10 mouse cellular contexts compared by ENCODE assay signal in the genomic region with DNA sequence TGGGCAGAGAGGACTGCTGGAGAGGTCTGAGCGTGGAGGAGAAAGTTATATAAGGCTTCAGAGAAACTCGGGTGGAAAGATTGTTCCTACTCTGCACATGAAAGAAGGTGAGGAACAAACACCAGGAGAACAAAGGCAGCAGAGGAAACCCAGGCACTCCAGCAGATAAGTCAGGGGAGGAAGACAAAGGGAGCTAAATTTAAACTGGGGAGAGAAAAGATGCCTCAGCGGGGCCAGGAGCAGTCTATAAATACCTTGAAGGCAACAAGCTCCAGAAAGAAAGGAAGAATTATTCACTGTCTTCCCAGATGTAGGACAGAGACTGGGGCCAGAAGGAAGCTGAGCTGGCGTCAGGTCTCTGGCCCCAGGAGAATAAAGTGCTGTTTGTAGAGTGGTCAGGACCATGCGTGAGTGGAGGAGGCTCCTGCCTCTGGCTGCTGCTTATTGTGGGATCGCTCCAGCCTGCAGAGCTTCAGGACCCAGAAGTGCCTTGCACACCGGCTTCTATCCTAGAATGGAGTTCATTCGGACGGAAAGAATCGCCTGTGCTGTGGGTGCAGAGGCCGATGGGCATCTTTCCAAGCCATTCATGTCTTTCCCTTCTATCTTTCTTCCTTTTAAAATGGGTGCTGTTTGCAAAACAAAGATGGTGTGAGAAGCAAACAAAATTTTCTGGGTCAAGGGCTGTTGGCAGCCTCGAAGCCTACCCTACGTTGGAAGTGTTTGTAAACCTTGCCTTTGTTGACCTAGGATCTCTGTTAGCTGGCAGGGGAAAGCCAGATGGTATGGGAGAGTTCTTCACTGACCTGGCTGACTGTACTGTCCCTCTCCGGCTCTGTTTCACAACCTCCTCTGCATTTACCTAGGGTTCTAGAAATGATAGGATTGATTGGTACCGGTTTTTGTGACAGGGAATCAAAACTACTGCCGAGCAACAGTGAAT. TPM values are rescaled to one million over a fixed set of nuclear protein-coding genes. Genes with fewer than 3 reads are reported as not detected.
DNase-seq lines count a peak whose midpoint lies in the region; ATAC-seq and TF ChIP-seq lines count a peak whose summit lies in the region.
"Had no signal": no experiment of that assay in that cellular context is flagged by ENCODE, and none has a peak within 500 bp of the region (broad histone marks: within the 10 kb centered on the region; RNA-seq: fewer than 3 reads in every experiment).

No protein-coding gene starts in this region.

- intact Hi-C loops in heart, postnatal 25 days (cut with DNase I), result loop anchor here (1.0 kb wide), 1 partner anchor 28 kb away; no protein-coding TSS in a partner anchor

- H3K9ac ChIP-seq in hindbrain, embryonic 11.5 days (ENCODE audit: low read depth, low read length), result no peak overlapping the region

- peak overlapping the region; percentile 29; the same call in 1 of the 2 replicates for H3K27ac ChIP-seq in hindbrain, embryonic 10.5 days
- no peak overlapping the region for H3K27ac ChIP-seq in hindbrain, embryonic 11.5 days (ENCODE audit: low read depth, low read length)

- H3K4me1 ChIP-seq in hindbrain, embryonic 10.5 days (replicated peaks), result peaks cover 7% of the 10 kb centered on the region; the same call in 1 of the 2 replicates
- no peaks in the 10 kb centered on the region for H3K4me1 ChIP-seq in hindbrain, embryonic 11.5 days (replicated peaks; ENCODE audit: control insufficient read depth, insufficient read depth, low read length)
- H3K4me1 ChIP-seq in lung, adult 2 months (ENCODE audit: control insufficient read depth, insufficient read depth, low read length), result peaks cover 5% of the 10 kb centered on the region; the same call in 1 of the 2 replicates

- H3K4me2 ChIP-seq in hindbrain, embryonic 11.5 days (replicated peaks; ENCODE audit: low read depth, low read length), result no peak overlapping the region

- H3K4me3 ChIP-seq in hindbrain, embryonic 10.5 days, result no peak overlapping the region
- H3K4me3 ChIP-seq in hindbrain, embryonic 11.5 days (ENCODE audit: low read depth, low read length), result no peak overlapping the region
- H3K4me3 ChIP-seq in lung, adult 2 months (replicated peaks; ENCODE audit: extremely low read depth, low read depth, low read length), result no peak overlapping the region
- H3K4me3 ChIP-seq: erythroblast, embryonic 14.5 days had no signal

- WGBS in hindbrain, embryonic 10.5 days, result 48% methylated on average over 16 of the region's 16 CpGs
- 50% methylated on average over 16 of the region's 16 CpGs for WGBS in hindbrain, embryonic 11.5 days
- WGBS in lung, adult 2 months, result 21% methylated on average over 16 of the region's 16 CpGs

- no peak for DNase-seq in hindbrain, embryonic 10.5 days (ENCODE audit: low spot score)
- no peak for DNase-seq in hindbrain, embryonic 11.5 days (ENCODE audit: low spot score)
- peak; percentile 3 for DNase-seq in embryo, embryonic 10.5 days (ENCODE audit: low spot score)
- peak; percentile 14 for DNase-seq in heart, postnatal 25 days (ENCODE audit: low spot score)
- peak; percentile 21 for DNase-seq in lung, adult 2 months
- no peak for DNase-seq in layer of hippocampus, adult 11-12 months (ENCODE audit: low spot score)
- DNase-seq in thymus, postnatal 4 days, result no peak
- no peak for DNase-seq in layer of hippocampus, adult 18-20 months (ENCODE audit: low spot score in 2 of 2)

- TF ChIP-seq POLR2A in lung, adult 2 months (IDR thresholded peaks at IDR 0.05; ENCODE audit: borderline replicate concordance, extremely low read depth, low read depth, low read length), result no peak

- TF ChIP-seq CTCF in lung, adult 2 months (IDR thresholded peaks at IDR 0.05; ENCODE audit: insufficient read depth, low read length), result no peak

- H3K9me3 ChIP-seq in hindbrain, embryonic 10.5 days, result no peaks in the 10 kb centered on the region
- no peaks in the 10 kb centered on the region for H3K9me3 ChIP-seq in hindbrain, embryonic 11.5 days (ENCODE audit: control insufficient read depth, low read length)

- H3K36me3 ChIP-seq in hindbrain, embryonic 10.5 days, result no peaks in the 10 kb centered on the region
- H3K36me3 ChIP-seq in hindbrain, embryonic 11.5 days (ENCODE audit: control insufficient read depth, insufficient read depth, low read length), result no peaks in the 10 kb centered on the region

- no peaks in the 10 kb centered on the region for H3K27me3 ChIP-seq in hindbrain, embryonic 10.5 days (ENCODE audit: insufficient read depth, poor library complexity, severe bottlenecking)
- no peaks in the 10 kb centered on the region for H3K27me3 ChIP-seq in hindbrain, embryonic 11.5 days (ENCODE audit: control insufficient read depth, insufficient read depth, low read length)

- ATAC-seq in hindbrain, embryonic 11.5 days (ENCODE audit: low FRiP score), result no peak

RNA-seq across cellular contexts. Expression of gene Lrrc55, which starts 55.6 kb away (rescaled TPM):
- polyA plus RNA-seq in hindbrain, embryonic 10.5 days (2016; fragmentation: Nextera tagmentation; extraction: Ambion mirVana), result 0.48 and 0.92 TPM in 2 replicates
- 1.1 and 2.3 TPM in 2 replicates for polyA plus RNA-seq in hindbrain, embryonic 11.5 days (2014; fragmentation: Nextera tagmentation; extraction: Ambion mirVana)
- total RNA-seq in heart, postnatal 25 days (2021), result 1 to 10 TPM; 1.6 to 2.8 TPM
- 0.14 and 0.21 TPM in 2 replicates for polyA plus RNA-seq in lung, adult 2 months (2012; rRNA removed)
- 10 to 100 TPM; 10.2 to 12.3 TPM for total RNA-seq in layer of hippocampus, adult 18-20 months (2021)
- total RNA-seq: MEL had no signal
- polyA plus RNA-seq: erythroblast, embryonic 14.5 days had no signal

Comparison
In these comparisons a context has a peak if more than half of its experiments do, and no peak if none do; other contexts are left out.
1. DNase-seq: peak in embryo, embryonic 10.5 days (single experiment), heart, postnatal 25 days (single experiment) and lung, adult 2 months (single experiment); none in hindbrain, embryonic 10.5 days (single experiment), hindbrain, embryonic 11.5 days (single experiment), layer of hippocampus, adult 11-12 months (single experiment), thymus, postnatal 4 days (single experiment) and layer of hippocampus, adult 18-20 months (0 of 2).